ENCODE assay signal across 13 mouse cellular contexts in genomic region chr19:46533525-46533924, GRCm38 (mm10). TPM values are rescaled to one million over a fixed set of nuclear protein-coding genes. Genes with fewer than 3 reads are reported as not detected.
DNase-seq lines count a peak whose midpoint lies in the region; ATAC-seq and TF ChIP-seq lines count a peak whose summit lies in the region.
"Had no signal": no experiment of that assay in that cellular context is flagged by ENCODE, and none has a peak within 500 bp of the region (broad histone marks: within the 10 kb centered on the region; RNA-seq: fewer than 3 reads in every experiment).

No protein-coding gene starts in this region.

- no peak overlapping the region for H3K4me3 ChIP-seq in heart, embryonic 10.5 days
- no peak overlapping the region for H3K4me3 ChIP-seq in heart, embryonic 12.5 days
- H3K4me3 ChIP-seq in neural tube, embryonic 11.5 days (ENCODE audit: low read depth, low read length) = no peak overlapping the region
- H3K4me3 ChIP-seq in midbrain, embryonic 12.5 days = no peak overlapping the region
- H3K4me3 ChIP-seq in liver, postnatal 0 days (ENCODE audit: low read depth, low read length) = no peak overlapping the region
- H3K4me3 ChIP-seq: gastrocnemius, adult 2 months; liver, embryonic 12.5 days had no signal

- H3K4me1 ChIP-seq in heart, embryonic 10.5 days = peaks cover 65% of the 10 kb centered on the region
- peaks cover 60% of the 10 kb centered on the region for H3K4me1 ChIP-seq in heart, embryonic 12.5 days (replicated peaks)
- peaks cover 52% of the 10 kb centered on the region for H3K4me1 ChIP-seq in neural tube, embryonic 11.5 days (ENCODE audit: control insufficient read depth, insufficient read depth, low read length)
- peaks cover 58% of the 10 kb centered on the region for H3K4me1 ChIP-seq in midbrain, embryonic 12.5 days
- peaks cover 44% of the 10 kb centered on the region for H3K4me1 ChIP-seq in liver, postnatal 0 days (ENCODE audit: insufficient read depth)

- WGBS in heart, embryonic 10.5 days = 71% methylated on average over 5 of the region's 5 CpGs
- 76% methylated on average over 5 of the region's 5 CpGs for WGBS in heart, embryonic 12.5 days
- 34% methylated on average over 5 of the region's 5 CpGs for WGBS in neural tube, embryonic 11.5 days
- 39% methylated on average over 5 of the region's 5 CpGs for WGBS in midbrain, embryonic 12.5 days
- 83% methylated on average over 5 of the region's 5 CpGs for WGBS in liver, postnatal 0 days (ENCODE audit: insufficient replicate concordance)

- no peak for ATAC-seq in heart, embryonic 12.5 days (ENCODE audit: insufficient number of reproducible peaks, low FRiP score)
- no peak for ATAC-seq in neural tube, embryonic 11.5 days (ENCODE audit: insufficient read depth, low FRiP score, low TSS enrichment)
- ATAC-seq in midbrain, embryonic 12.5 days (ENCODE audit: low FRiP score, low read depth) = no peak
- ATAC-seq in liver, postnatal 0 days = no peak
- ATAC-seq: liver, embryonic 12.5 days; Patski had no signal

- H3K27me3 ChIP-seq in heart, embryonic 10.5 days (ENCODE audit: insufficient read depth, poor library complexity, severe bottlenecking) = no peaks in the 10 kb centered on the region
- H3K27me3 ChIP-seq in heart, embryonic 12.5 days (replicated peaks) = no peaks in the 10 kb centered on the region
- H3K27me3 ChIP-seq in neural tube, embryonic 11.5 days (ENCODE audit: control insufficient read depth, insufficient read depth, low read length) = no peaks in the 10 kb centered on the region
- H3K27me3 ChIP-seq in midbrain, embryonic 12.5 days = no peaks in the 10 kb centered on the region
- H3K27me3 ChIP-seq in liver, postnatal 0 days (ENCODE audit: insufficient read depth, low read length) = no peaks in the 10 kb centered on the region
- H3K27me3 ChIP-seq: Patski had no signal

- no peak overlapping the region for H3K9ac ChIP-seq in heart, embryonic 12.5 days
- H3K9ac ChIP-seq in neural tube, embryonic 11.5 days (ENCODE audit: low read length) = peak overlapping the region; percentile 35
- H3K9ac ChIP-seq in midbrain, embryonic 12.5 days (replicated peaks) = 0 out of 2 replicates have a peak overlapping the region, but pooled peaks have one; percentile 28
- no peak overlapping the region for H3K9ac ChIP-seq in liver, postnatal 0 days (replicated peaks)
- H3K9ac ChIP-seq: liver, embryonic 12.5 days had no signal

- no peak for TF ChIP-seq CTCF in liver, postnatal 0 days (IDR thresholded peaks at IDR 0.05; ENCODE audit: low read depth)

- H3K27ac ChIP-seq in heart, embryonic 10.5 days = peak overlapping the region; percentile 50; the same call in 1 of the 2 replicates
- no peak overlapping the region; the same call in 1 of the 2 replicates for H3K27ac ChIP-seq in heart, embryonic 12.5 days (ENCODE audit: poor library complexity, severe bottlenecking)
- H3K27ac ChIP-seq in neural tube, embryonic 11.5 days (ENCODE audit: low read depth, low read length) = no peak overlapping the region
- peak overlapping the region; percentile 60 for H3K27ac ChIP-seq in midbrain, embryonic 12.5 days (replicated peaks)
- H3K27ac ChIP-seq in liver, postnatal 0 days (ENCODE audit: low read depth) = no peak overlapping the region
- H3K27ac ChIP-seq: gastrocnemius, adult 2 months had no signal

- H3K9me3 ChIP-seq in heart, embryonic 10.5 days = no peaks in the 10 kb centered on the region
- H3K9me3 ChIP-seq in heart, embryonic 12.5 days (replicated peaks) = no peaks in the 10 kb centered on the region
- no peaks in the 10 kb centered on the region for H3K9me3 ChIP-seq in neural tube, embryonic 11.5 days (ENCODE audit: control insufficient read depth, low read length)
- H3K9me3 ChIP-seq in midbrain, embryonic 12.5 days = no peaks in the 10 kb centered on the region
- no peaks in the 10 kb centered on the region for H3K9me3 ChIP-seq in liver, postnatal 0 days (ENCODE audit: low read length)
- H3K9me3 ChIP-seq: liver, embryonic 12.5 days had no signal

- H3K36me3 ChIP-seq in heart, embryonic 10.5 days = peaks cover 7% of the 10 kb centered on the region; the same call in 1 of the 2 replicates
- H3K36me3 ChIP-seq in heart, embryonic 12.5 days = 0 out of 2 replicates have a peak, but pooled peaks cover 4% of the 10 kb centered on the region
- H3K36me3 ChIP-seq in neural tube, embryonic 11.5 days (ENCODE audit: control insufficient read depth, insufficient read depth, low read length) = no peaks in the 10 kb centered on the region
- H3K36me3 ChIP-seq in midbrain, embryonic 12.5 days = no peaks in the 10 kb centered on the region
- H3K36me3 ChIP-seq in liver, postnatal 0 days (replicated peaks; ENCODE audit: insufficient read depth, low read length) = no peaks in the 10 kb centered on the region
- H3K36me3 ChIP-seq: liver, embryonic 12.5 days had no signal

- no peak for TF ChIP-seq EP300 in liver, postnatal 0 days (IDR thresholded peaks at IDR 0.05; ENCODE audit: low read depth)

- no peak for DNase-seq in heart, embryonic 10.5 days (ENCODE audit: low spot score)
- DNase-seq in neural tube, embryonic 11.5 days (ENCODE audit: low spot score) = no peak
- DNase-seq in neural tube, embryonic 10.5 days (ENCODE audit: extremely low spot score, low spot score) = no peak
- DNase-seq in MN1 (ENCODE audit: low spot score) = no peak
- DNase-seq in liver, postnatal 0 days = no peak
- DNase-seq in left cerebral cortex, adult 9 months (ENCODE audit: low spot score in 2 of 2) = no peak
- DNase-seq: adrenal gland, postnatal 10 days; cerebellum, adult 11-12 months; gastrocnemius, adult 2 months had no signal

- no peak overlapping the region for H3K4me2 ChIP-seq in heart, embryonic 12.5 days
- H3K4me2 ChIP-seq in neural tube, embryonic 11.5 days (ENCODE audit: low read depth) = no peak overlapping the region
- no peak overlapping the region for H3K4me2 ChIP-seq in midbrain, embryonic 12.5 days (replicated peaks)
- no peak overlapping the region for H3K4me2 ChIP-seq in liver, postnatal 0 days (ENCODE audit: low read depth, low read length)
- H3K4me2 ChIP-seq: liver, embryonic 12.5 days had no signal

RNA-seq across cellular contexts. Expression of gene Trim8, which starts 32.0 kb away (rescaled TPM):
- polyA plus RNA-seq in heart, embryonic 10.5 days (2016; fragmentation: Nextera tagmentation; extraction: Ambion mirVana) = 17.6 and 22.0 TPM in 2 replicates
- 24.1 and 24.2 TPM in 2 replicates for polyA plus RNA-seq in heart, embryonic 12.5 days (2016; fragmentation: Nextera tagmentation; extraction: Ambion mirVana)
- 26.6 and 28.7 TPM in 2 replicates for polyA plus RNA-seq in neural tube, embryonic 11.5 days (2014; fragmentation: Nextera tagmentation; extraction: Ambion mirVana)
- 38.5 and 53.9 TPM in 2 replicates for polyA plus RNA-seq in midbrain, embryonic 12.5 days (2016; fragmentation: Nextera tagmentation; extraction: Ambion mirVana)
- polyA plus RNA-seq in liver, postnatal 0 days (2015; fragmentation: Nextera tagmentation; extraction: Ambion mirVana) = 7.9 and 9.8 TPM in 2 replicates

RNA-seq across cellular contexts. Expression of gene Arl3, which starts 39.5 kb away (rescaled TPM):
- 112 and 134 TPM in 2 replicates for polyA plus RNA-seq in heart, embryonic 10.5 days (2016; fragmentation: Nextera tagmentation; extraction: Ambion mirVana)
- 88.2 and 94.4 TPM in 2 replicates for polyA plus RNA-seq in heart, embryonic 12.5 days (2016; fragmentation: Nextera tagmentation; extraction: Ambion mirVana)
- 123 and 131 TPM in 2 replicates for polyA plus RNA-seq in neural tube, embryonic 11.5 days (2014; fragmentation: Nextera tagmentation; extraction: Ambion mirVana)
- polyA plus RNA-seq in midbrain, embryonic 12.5 days (2016; fragmentation: Nextera tagmentation; extraction: Ambion mirVana) = 201 and 208 TPM in 2 replicates
- 17.0 and 17.1 TPM in 2 replicates for polyA plus RNA-seq in liver, postnatal 0 days (2015; fragmentation: Nextera tagmentation; extraction: Ambion mirVana)

RNA-seq across cellular contexts. Expression of gene Sfxn2, which starts 39.6 kb away (rescaled TPM):
- 14.2 and 14.5 TPM in 2 replicates for polyA plus RNA-seq in heart, embryonic 10.5 days (2016; fragmentation: Nextera tagmentation; extraction: Ambion mirVana)
- polyA plus RNA-seq in heart, embryonic 12.5 days (2016; fragmentation: Nextera tagmentation; extraction: Ambion mirVana) = 8.1 and 8.9 TPM in 2 replicates
- 12.7 and 14.1 TPM in 2 replicates for polyA plus RNA-seq in neural tube, embryonic 11.5 days (2014; fragmentation: Nextera tagmentation; extraction: Ambion mirVana)
- 11.9 and 14.2 TPM in 2 replicates for polyA plus RNA-seq in midbrain, embryonic 12.5 days (2016; fragmentation: Nextera tagmentation; extraction: Ambion mirVana)
- 63.0 and 63.4 TPM in 2 replicates for polyA plus RNA-seq in liver, postnatal 0 days (2015; fragmentation: Nextera tagmentation; extraction: Ambion mirVana)

Comparison
In these comparisons a context has a peak if more than half of its experiments do, and no peak if none do; other contexts are left out.
1. H3K27ac ChIP-seq: peak in heart, embryonic 10.5 days (single experiment) and midbrain, embryonic 12.5 days (single experiment); none in heart, embryonic 12.5 days (single experiment), neural tube, embryonic 11.5 days (single experiment) and liver, postnatal 0 days (single experiment).
2. H3K9ac ChIP-seq: peak in neural tube, embryonic 11.5 days (single experiment) and midbrain, embryonic 12.5 days (single experiment); none in heart, embryonic 12.5 days (single experiment) and liver, postnatal 0 days (single experiment).